Mouse (Mus musculus): ENCODE measurements around the gene Coro2b.

DNA sequence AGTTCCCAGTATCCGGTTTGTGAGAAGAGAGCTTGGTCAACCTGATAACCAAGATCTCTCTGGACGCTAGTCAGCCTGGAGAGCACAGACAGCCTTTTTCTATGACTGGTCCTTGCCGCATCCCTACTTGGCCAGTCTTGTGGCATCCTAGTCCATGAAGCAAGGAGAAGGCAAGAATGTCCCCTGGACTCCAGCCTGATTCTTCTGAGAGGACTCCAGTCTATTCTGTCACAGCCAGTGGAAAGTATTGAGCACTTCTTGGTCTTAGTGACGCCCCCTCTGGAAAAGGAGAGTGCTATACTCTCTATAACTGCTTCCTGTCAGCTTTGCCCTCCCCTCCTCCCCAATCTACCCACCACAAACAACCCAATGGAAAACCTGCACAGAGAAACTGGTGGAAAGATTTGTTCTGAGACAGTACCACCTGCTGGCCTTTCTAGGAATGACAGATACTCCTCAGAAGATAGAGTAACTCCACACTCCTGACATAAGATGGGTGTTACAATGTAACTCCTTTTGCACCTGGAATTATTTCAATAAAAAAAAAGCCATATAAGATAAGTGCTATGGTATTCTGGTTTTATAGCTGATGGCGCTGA lies 18.5 kb upstream of the Coro2b start:
- no peak for TF ChIP-seq EP300 (IDR thresholded peaks at IDR 0.05; ENCODE audit: insufficient read depth, low read depth, low read length)
- peak; percentile 5 for TF ChIP-seq CTCF (IDR thresholded peaks at IDR 0.05; ENCODE audit: low read depth, low read length)
- TF ChIP-seq POLR2A (IDR thresholded peaks at IDR 0.05; ENCODE audit: insufficient read depth, low read length) = no peak

All from ES-Bruce4 (cell line).